ENCODE assay signal across 8 mouse cellular contexts in genomic region chr5:142416070-142416775, GRCm38 (mm10). TPM values are rescaled to one million over a fixed set of nuclear protein-coding genes. Genes with fewer than 3 reads are reported as not detected.
DNase-seq lines count a peak whose midpoint lies in the region; ATAC-seq and TF ChIP-seq lines count a peak whose summit lies in the region.

No protein-coding gene starts in this region.

- WGBS in forebrain, embryonic 12.5 days, result 20% methylated on average over 14 of the region's 14 CpGs
- WGBS in forebrain, embryonic 13.5 days, result 21% methylated on average over 14 of the region's 14 CpGs
- WGBS in liver, embryonic 16.5 days (ENCODE audit: insufficient replicate concordance), result 10% methylated on average over 14 of the region's 14 CpGs
- WGBS in thymus, adult 2 months, result 19% methylated on average over 14 of the region's 14 CpGs
- 36% methylated on average over 14 of the region's 14 CpGs for WGBS in hindbrain, postnatal 0 days

- H3K27ac ChIP-seq in forebrain, embryonic 12.5 days, result peak overlapping the region; percentile 36; the same call in 1 of the 2 replicates
- no peak overlapping the region for H3K27ac ChIP-seq in forebrain, embryonic 13.5 days
- H3K27ac ChIP-seq in liver, embryonic 16.5 days (ENCODE audit: low read length), result peak overlapping the region; percentile 15; the same call in 1 of the 2 replicates
- H3K27ac ChIP-seq in thymus, adult 2 months (ENCODE audit: control insufficient read depth, insufficient read depth, low read length), result peak overlapping the region; percentile 75
- H3K27ac ChIP-seq in hindbrain, postnatal 0 days, result no peak overlapping the region

- TF ChIP-seq POLR2A in thymus, adult 2 months (IDR thresholded peaks at IDR 0.05; ENCODE audit: control insufficient read depth, extremely low read depth, insufficient read depth, low read length, poor library complexity), result no peak

- peaks cover 44% of the 10 kb centered on the region for H3K4me1 ChIP-seq in forebrain, embryonic 12.5 days
- peaks cover 29% of the 10 kb centered on the region for H3K4me1 ChIP-seq in forebrain, embryonic 13.5 days
- peaks cover 40% of the 10 kb centered on the region for H3K4me1 ChIP-seq in liver, embryonic 16.5 days (ENCODE audit: control insufficient read depth, low read depth, low read length)
- peaks cover 10% of the 10 kb centered on the region for H3K4me1 ChIP-seq in thymus, adult 2 months (replicated peaks; ENCODE audit: control insufficient read depth, insufficient read depth, low read length)
- 0 out of 2 replicates have a peak, but pooled peaks cover 5% of the 10 kb centered on the region for H3K4me1 ChIP-seq in hindbrain, postnatal 0 days (ENCODE audit: insufficient read depth, low read length)

- peak; percentile 35 for DNase-seq in retina, postnatal 1 day
- no peak for DNase-seq in retina, embryonic 14.5 days (ENCODE audit: low spot score)
- DNase-seq in thymus, adult 2 months, result peak; percentile 68
- no peak for DNase-seq in adrenal gland, postnatal 4 days (ENCODE audit: low spot score in 2 of 2)
- DNase-seq in hindbrain, postnatal 0 days (ENCODE audit: low spot score), result no peak

- H3K36me3 ChIP-seq in forebrain, embryonic 12.5 days (replicated peaks), result peaks cover 22% of the 10 kb centered on the region
- H3K36me3 ChIP-seq in forebrain, embryonic 13.5 days (ENCODE audit: poor library complexity, severe bottlenecking), result peaks cover 17% of the 10 kb centered on the region
- no peaks in the 10 kb centered on the region for H3K36me3 ChIP-seq in liver, embryonic 16.5 days (ENCODE audit: control insufficient read depth, insufficient read depth)
- 0 out of 2 replicates have a peak, but pooled peaks cover 3% of the 10 kb centered on the region for H3K36me3 ChIP-seq in thymus, adult 2 months (ENCODE audit: control insufficient read depth, insufficient read depth, low read length)
- no peaks in the 10 kb centered on the region for H3K36me3 ChIP-seq in hindbrain, postnatal 0 days (ENCODE audit: insufficient read depth, low read length)

- H3K4me2 ChIP-seq in forebrain, embryonic 12.5 days, result no peak overlapping the region
- no peak overlapping the region for H3K4me2 ChIP-seq in forebrain, embryonic 13.5 days
- peak overlapping the region; percentile 28; the same call in 1 of the 2 replicates for H3K4me2 ChIP-seq in liver, embryonic 16.5 days (ENCODE audit: low read depth, low read length)
- no peak overlapping the region for H3K4me2 ChIP-seq in hindbrain, postnatal 0 days (ENCODE audit: low read depth, low read length)

- no peak overlapping the region for H3K4me3 ChIP-seq in forebrain, embryonic 12.5 days (replicated peaks)
- H3K4me3 ChIP-seq in forebrain, embryonic 13.5 days, result no peak overlapping the region
- H3K4me3 ChIP-seq in liver, embryonic 16.5 days (ENCODE audit: low read depth, low read length), result no peak overlapping the region
- H3K4me3 ChIP-seq in thymus, adult 2 months (ENCODE audit: control insufficient read depth, insufficient read depth, low read length), result no peak overlapping the region
- H3K4me3 ChIP-seq in hindbrain, postnatal 0 days (ENCODE audit: low read length), result no peak overlapping the region

- no peak overlapping the region for H3K9ac ChIP-seq in forebrain, embryonic 12.5 days
- no peak overlapping the region for H3K9ac ChIP-seq in forebrain, embryonic 13.5 days
- peak overlapping the region; percentile 4; the same call in 1 of the 2 replicates for H3K9ac ChIP-seq in liver, embryonic 16.5 days (ENCODE audit: low read depth, low read length)
- H3K9ac ChIP-seq in hindbrain, postnatal 0 days (replicated peaks; ENCODE audit: low read length), result no peak overlapping the region

- no peak for TF ChIP-seq CTCF in thymus, adult 2 months (IDR thresholded peaks at IDR 0.05; ENCODE audit: borderline replicate concordance, control insufficient read depth, extremely low read depth, insufficient read depth, low read length, poor library complexity)
- TF ChIP-seq CTCF in hindbrain, postnatal 0 days (IDR thresholded peaks at IDR 0.05; ENCODE audit: low read depth), result no peak

- ATAC-seq in forebrain, embryonic 12.5 days (ENCODE audit: low FRiP score), result no peak
- no peak for ATAC-seq in forebrain, embryonic 13.5 days
- peak; percentile 14 for ATAC-seq in liver, embryonic 16.5 days (ENCODE audit: low read depth)
- no peak for ATAC-seq in hindbrain, postnatal 0 days

- no peaks in the 10 kb centered on the region for H3K27me3 ChIP-seq in forebrain, embryonic 12.5 days
- no peaks in the 10 kb centered on the region for H3K27me3 ChIP-seq in forebrain, embryonic 13.5 days
- H3K27me3 ChIP-seq in liver, embryonic 16.5 days (ENCODE audit: control insufficient read depth, insufficient read depth, low read depth, low read length), result no peaks in the 10 kb centered on the region
- H3K27me3 ChIP-seq in thymus, adult 2 months (ENCODE audit: control insufficient read depth, insufficient read depth, low read length), result no peaks in the 10 kb centered on the region
- H3K27me3 ChIP-seq in hindbrain, postnatal 0 days (ENCODE audit: insufficient read depth, low read length), result no peaks in the 10 kb centered on the region

- H3K9me3 ChIP-seq in forebrain, embryonic 12.5 days, result no peaks in the 10 kb centered on the region
- no peaks in the 10 kb centered on the region for H3K9me3 ChIP-seq in forebrain, embryonic 13.5 days (replicated peaks)
- no peaks in the 10 kb centered on the region for H3K9me3 ChIP-seq in liver, embryonic 16.5 days (replicated peaks; ENCODE audit: control insufficient read depth, low read length)
- H3K9me3 ChIP-seq in hindbrain, postnatal 0 days (ENCODE audit: low read length), result no peaks in the 10 kb centered on the region

RNA-seq across cellular contexts. Expression of gene Foxk1, which starts 14.9 kb away (rescaled TPM):
- 5.2 and 5.9 TPM in 2 replicates for polyA plus RNA-seq in forebrain, embryonic 12.5 days (2016; fragmentation: Nextera tagmentation; extraction: Ambion mirVana)
- 3.1 and 3.3 TPM in 2 replicates for polyA plus RNA-seq in forebrain, embryonic 13.5 days (2015; fragmentation: Nextera tagmentation; extraction: Ambion mirVana)
- 0.85 and 0.97 TPM in 2 replicates for polyA plus RNA-seq in liver, embryonic 16.5 days (2015; fragmentation: Nextera tagmentation; extraction: Ambion mirVana)
- 27.9 and 33.7 TPM in 2 replicates for polyA plus RNA-seq in thymus, adult 2 months (2012; rRNA removed)
- 10 to 100 TPM; 28.7 to 28.9 TPM for total RNA-seq in adrenal gland, postnatal 4 days (2021)
- 23.3 and 24.0 TPM in 2 replicates for total RNA-seq in hindbrain, postnatal 0 days (2014; rRNA removed)
- 4.6 and 6.0 TPM in 2 replicates for polyA plus RNA-seq in hindbrain, postnatal 0 days (2015; fragmentation: Nextera tagmentation; extraction: Ambion mirVana)

RNA-seq across cellular contexts. Expression of gene Ap5z1, which starts 47.5 kb away (rescaled TPM):
- polyA plus RNA-seq in forebrain, embryonic 12.5 days (2016; fragmentation: Nextera tagmentation; extraction: Ambion mirVana), result 12.7 and 15.2 TPM in 2 replicates
- polyA plus RNA-seq in forebrain, embryonic 13.5 days (2015; fragmentation: Nextera tagmentation; extraction: Ambion mirVana), result 12.0 and 12.2 TPM in 2 replicates
- 4.6 and 5.2 TPM in 2 replicates for polyA plus RNA-seq in liver, embryonic 16.5 days (2015; fragmentation: Nextera tagmentation; extraction: Ambion mirVana)
- polyA plus RNA-seq in thymus, adult 2 months (2012; rRNA removed), result 75.2 and 87.1 TPM in 2 replicates
- total RNA-seq in adrenal gland, postnatal 4 days (2021), result 10 to 100 TPM; 22.2 to 24.6 TPM
- 12.8 and 22.1 TPM in 2 replicates for total RNA-seq in hindbrain, postnatal 0 days (2014; rRNA removed)
- polyA plus RNA-seq in hindbrain, postnatal 0 days (2015; fragmentation: Nextera tagmentation; extraction: Ambion mirVana), result 7.5 and 7.9 TPM in 2 replicates

Comparison
In these comparisons a context has a peak if more than half of its experiments do, and no peak if none do; other contexts are left out.
1. H3K27ac ChIP-seq: peak in forebrain, embryonic 12.5 days (single experiment), liver, embryonic 16.5 days (single experiment) and thymus, adult 2 months (single experiment); none in forebrain, embryonic 13.5 days (single experiment) and hindbrain, postnatal 0 days (single experiment).
2. DNase-seq: peak in retina, postnatal 1 day (single experiment) and thymus, adult 2 months (single experiment); none in retina, embryonic 14.5 days (single experiment), adrenal gland, postnatal 4 days (0 of 2) and hindbrain, postnatal 0 days (single experiment).